Mouse (Mus musculus) frontal cortex, postnatal 36 days (tissue): ENCODE results near the gene Cbfa2t3.

ENCODE experiments used
- DNase-seq, 2 experiments: peaks; one replicate each; pipeline ENCODE4 v3.0.0; 2022; ENCODE audit warnings: low spot score in 2 of 2

Gene Cbfa2t3

GRCm38 (mm10) chr8:122610209-122610608 lies 88.7 kb downstream of the Cbfa2t3 start:
- DNase-seq: no peak

- no peak for DNase-seq
These were observed 92.1 kb downstream of the Cbfa2t3 start for GRCm38 (mm10) chr8:122606810-122607209.

- peak in 1 of 2 experiments; percentile 20 for DNase-seq
These were observed 93.5 kb downstream of the Cbfa2t3 start for GRCm38 (mm10) chr8:122605367-122605766.

- no peak for DNase-seq
These were observed 94.3 kb downstream of the Cbfa2t3 start for GRCm38 (mm10) chr8:122604640-122605039.

GRCm38 (mm10) chr8:122600666-122601065 lies 98.2 kb downstream of the Cbfa2t3 start:
- DNase-seq: no peak

- DNase-seq: no peak
These were observed 102.9 kb downstream of the Cbfa2t3 start for GRCm38 (mm10) chr8:122596031-122596430.

GRCm38 (mm10) chr8:122593783-122594507 lies 105.0 kb downstream of the Cbfa2t3 start:
- DNase-seq: no peak

GRCm38 (mm10) chr8:122593240-122593639 lies 105.7 kb downstream of the Cbfa2t3 start:
- no peak for DNase-seq

- DNase-seq: no peak
These were observed 112.2 kb downstream of the Cbfa2t3 start for GRCm38 (mm10) chr8:122586749-122587148.

GRCm38 (mm10) chr8:122586171-122586570 lies 112.7 kb downstream of the Cbfa2t3 start:
- DNase-seq: no peak

- DNase-seq: no peak
These were observed 113.5 kb downstream of the Cbfa2t3 start for GRCm38 (mm10) chr8:122585411-122585891.

GRCm38 (mm10) chr8:122584981-122585380 lies 113.9 kb downstream of the Cbfa2t3 start:
- DNase-seq: no peak

GRCm38 (mm10) chr8:122580926-122581325 lies 118.0 kb downstream of the Cbfa2t3 start:
- DNase-seq: no peak

- DNase-seq: no peak
These were observed 119.7 kb downstream of the Cbfa2t3 start for GRCm38 (mm10) chr8:122579196-122579595.

GRCm38 (mm10) chr8:122577116-122577515 lies 121.8 kb downstream of the Cbfa2t3 start:
- no peak for DNase-seq

GRCm38 (mm10) chr8:122576648-122577022 lies 122.3 kb downstream of the Cbfa2t3 start, which contains the start of gene Aprt:
Aprt (minus strand) TSS chr8:122576909.
- DNase-seq: peak; percentile 91 to 93

GRCm38 (mm10) chr8:122575735-122576647 lies 122.9 kb downstream of the Cbfa2t3 start:
- peak in 1 of 2 experiments; percentile 14 for DNase-seq

GRCm38 (mm10) chr8:122575286-122575685 lies 123.6 kb downstream of the Cbfa2t3 start:
- DNase-seq: no peak
